Mouse (Mus musculus): ENCODE measurements at regions not wholly inside any gene's neighbourhood (a gene's known extent, or its start where the extent isn't known, plus 50 kb on each side); places are given as distances from the start of the nearest gene placed in this dataset.

DNA sequence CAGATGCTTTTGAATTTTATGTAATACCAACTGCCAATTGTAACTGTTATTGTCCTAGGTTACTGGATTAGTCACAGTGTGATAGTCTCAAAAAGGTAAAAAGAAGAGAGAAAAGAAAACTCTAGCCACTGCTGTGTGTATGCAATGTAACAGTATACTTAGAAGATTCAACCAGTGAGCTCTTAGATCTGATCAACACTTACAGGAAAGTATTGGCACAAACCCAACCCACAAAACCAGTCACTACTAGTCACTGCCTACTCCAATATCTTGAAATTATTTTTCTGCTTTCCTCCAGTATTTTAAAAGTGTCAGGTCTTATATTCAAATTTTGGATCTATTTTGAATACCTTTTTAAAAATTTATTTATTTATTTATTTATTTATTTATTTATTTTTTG is 52.6 kb upstream of the Tnr start:
- TF ChIP-seq CTCF (IDR thresholded peaks at IDR 0.05; ENCODE audit: extremely low read depth, insufficient read depth, low read length) = no peak
- TF ChIP-seq POLR2A (IDR thresholded peaks at IDR 0.05; ENCODE audit: extremely low read depth, insufficient read depth, low read length) = no peak

Data from cortical plate, adult 2 months (tissue).